ENCODE assay signal across 15 mouse cellular contexts in genomic region chr4:115079821-115080349, GRCm38 (mm10). TPM values are rescaled to one million over a fixed set of nuclear protein-coding genes. Genes with fewer than 3 reads are reported as not detected.
DNase-seq lines count a peak whose midpoint lies in the region; ATAC-seq and TF ChIP-seq lines count a peak whose summit lies in the region.
"Had no signal": no experiment of that assay in that cellular context is flagged by ENCODE, and none has a peak within 500 bp of the region (broad histone marks: within the 10 kb centered on the region; RNA-seq: fewer than 3 reads in every experiment).

No protein-coding gene starts in this region.

- no peaks in the 10 kb centered on the region for H3K27me3 ChIP-seq in lung, embryonic 14.5 days (ENCODE audit: insufficient read depth, low read length)
- H3K27me3 ChIP-seq in forebrain, embryonic 14.5 days (replicated peaks; ENCODE audit: control insufficient read depth, insufficient read depth, low read length), result no peaks in the 10 kb centered on the region
- H3K27me3 ChIP-seq in hindbrain, embryonic 15.5 days, result 0 out of 2 replicates have a peak, but pooled peaks cover 6% of the 10 kb centered on the region
- H3K27me3 ChIP-seq in neural tube, embryonic 13.5 days, result peaks cover 15% of the 10 kb centered on the region
- H3K27me3 ChIP-seq: lung, embryonic 15.5 days had no signal

- no peaks in the 10 kb centered on the region for H3K36me3 ChIP-seq in lung, embryonic 14.5 days (ENCODE audit: insufficient read depth)
- no peaks in the 10 kb centered on the region for H3K36me3 ChIP-seq in forebrain, embryonic 14.5 days (ENCODE audit: control insufficient read depth, insufficient read depth, low read length)
- no peaks in the 10 kb centered on the region for H3K36me3 ChIP-seq in hindbrain, embryonic 15.5 days
- no peaks in the 10 kb centered on the region for H3K36me3 ChIP-seq in neural tube, embryonic 13.5 days
- H3K36me3 ChIP-seq: limb, embryonic 15.5 days; lung, embryonic 15.5 days had no signal

- H3K4me3 ChIP-seq in lung, embryonic 14.5 days (ENCODE audit: low read depth, low read length), result no peak overlapping the region
- H3K4me3 ChIP-seq in forebrain, embryonic 14.5 days (ENCODE audit: low read depth, low read length), result no peak overlapping the region
- no peak overlapping the region for H3K4me3 ChIP-seq in hindbrain, embryonic 15.5 days
- H3K4me3 ChIP-seq in neural tube, embryonic 13.5 days, result no peak overlapping the region
- H3K4me3 ChIP-seq: left cerebral cortex, adult 2 months; limb, embryonic 15.5 days; lung, embryonic 15.5 days had no signal

- H3K9ac ChIP-seq in lung, embryonic 14.5 days, result no peak overlapping the region
- peak overlapping the region; percentile 41; the same call in 1 of the 2 replicates for H3K9ac ChIP-seq in forebrain, embryonic 14.5 days (ENCODE audit: low read length)
- H3K9ac ChIP-seq in hindbrain, embryonic 15.5 days, result no peak overlapping the region
- H3K9ac ChIP-seq in neural tube, embryonic 13.5 days, result peak overlapping the region; percentile 48; the same call in 1 of the 2 replicates
- H3K9ac ChIP-seq: limb, embryonic 15.5 days; lung, embryonic 15.5 days had no signal

- peak overlapping the region; percentile 30; the same call in 1 of the 2 replicates for H3K27ac ChIP-seq in lung, embryonic 14.5 days (ENCODE audit: low read depth)
- H3K27ac ChIP-seq in forebrain, embryonic 14.5 days (ENCODE audit: low read depth, low read length), result 0 out of 2 replicates have a peak overlapping the region, but pooled peaks have one; percentile 62
- H3K27ac ChIP-seq in hindbrain, embryonic 15.5 days (replicated peaks), result no peak overlapping the region
- H3K27ac ChIP-seq in neural tube, embryonic 13.5 days (replicated peaks), result peak overlapping the region; percentile 69; the same call in 1 of the 2 replicates
- H3K27ac ChIP-seq: left cerebral cortex, adult 2 months; limb, embryonic 15.5 days; lung, embryonic 15.5 days had no signal

- no peak for TF ChIP-seq CTCF in lung, embryonic 14.5 days (IDR thresholded peaks at IDR 0.05; ENCODE audit: low read depth)

- no peak for DNase-seq in lung, embryonic 14.5 days
- DNase-seq in lung, postnatal 4 days, result no peak
- no peak for DNase-seq in forebrain, embryonic 14.5 days (ENCODE audit: low spot score)
- DNase-seq in left cerebral cortex, postnatal 14 days (ENCODE audit: low spot score in 2 of 2), result no peak
- no peak for DNase-seq in adrenal gland, adult 8-10 months
- DNase-seq: cerebellum, adult 18-20 months had no signal

- H3K4me2 ChIP-seq in lung, embryonic 14.5 days, result no peak overlapping the region
- H3K4me2 ChIP-seq in forebrain, embryonic 14.5 days (ENCODE audit: low read length), result 0 out of 2 replicates have a peak overlapping the region, but pooled peaks have one; percentile 5
- H3K4me2 ChIP-seq in hindbrain, embryonic 15.5 days, result no peak overlapping the region
- no peak overlapping the region for H3K4me2 ChIP-seq in neural tube, embryonic 13.5 days
- H3K4me2 ChIP-seq: limb, embryonic 15.5 days; lung, embryonic 15.5 days had no signal

- no peaks in the 10 kb centered on the region for H3K4me1 ChIP-seq in lung, embryonic 14.5 days (ENCODE audit: insufficient read depth)
- peaks cover 15% of the 10 kb centered on the region for H3K4me1 ChIP-seq in forebrain, embryonic 14.5 days (ENCODE audit: control insufficient read depth, insufficient read depth, low read length)
- peaks cover 17% of the 10 kb centered on the region for H3K4me1 ChIP-seq in hindbrain, embryonic 15.5 days (replicated peaks)
- H3K4me1 ChIP-seq in neural tube, embryonic 13.5 days (replicated peaks), result peaks cover 20% of the 10 kb centered on the region

- H3K9me3 ChIP-seq in lung, embryonic 14.5 days (ENCODE audit: low read depth, low read length), result no peaks in the 10 kb centered on the region
- H3K9me3 ChIP-seq in forebrain, embryonic 14.5 days (replicated peaks; ENCODE audit: control insufficient read depth, low read length), result no peaks in the 10 kb centered on the region
- no peaks in the 10 kb centered on the region for H3K9me3 ChIP-seq in hindbrain, embryonic 15.5 days
- H3K9me3 ChIP-seq in neural tube, embryonic 13.5 days, result no peaks in the 10 kb centered on the region
- H3K9me3 ChIP-seq: limb, embryonic 15.5 days; lung, embryonic 15.5 days had no signal

- no peak for ATAC-seq in lung, embryonic 14.5 days (ENCODE audit: insufficient read depth)
- no peak for ATAC-seq in forebrain, embryonic 14.5 days
- ATAC-seq in hindbrain, embryonic 15.5 days (ENCODE audit: low FRiP score, low read depth), result 0 out of 2 replicates have a peak, but pooled peaks have one; percentile 11
- ATAC-seq in neural tube, embryonic 13.5 days (ENCODE audit: low read depth), result peak; percentile 10; the same call in 1 of the 2 replicates
- ATAC-seq: activated CD4-positive, CD25-positive, alpha-beta regulatory T cell, adult 4 months had no signal

- WGBS in lung, embryonic 14.5 days, result 20% methylated on average over 5 of the region's 5 CpGs
- WGBS in forebrain, embryonic 14.5 days, result 4% methylated on average over 5 of the region's 5 CpGs
- WGBS in hindbrain, embryonic 15.5 days, result 9% methylated on average over 5 of the region's 5 CpGs
- WGBS in neural tube, embryonic 13.5 days, result 9% methylated on average over 5 of the region's 5 CpGs

- intact Hi-C loops in left cerebral cortex, postnatal 14 days (cut with DNase I), result no loop called here

RNA-seq across cellular contexts. Expression of gene Pdzk1ip1, which starts 8.6 kb away (rescaled TPM):
- 13.3 and 15.0 TPM in 2 replicates for polyA plus RNA-seq in lung, embryonic 14.5 days (2014; fragmentation: Nextera tagmentation; extraction: Ambion mirVana)
- 0.65 and 0.70 TPM in 2 replicates for polyA plus RNA-seq in forebrain, embryonic 14.5 days (2014; fragmentation: Nextera tagmentation; extraction: Ambion mirVana)
- polyA plus RNA-seq in hindbrain, embryonic 15.5 days (2015; fragmentation: Nextera tagmentation; extraction: Ambion mirVana), result 2.7 and 3.7 TPM in 2 replicates
- polyA plus RNA-seq in neural tube, embryonic 13.5 days (2015; fragmentation: Nextera tagmentation; extraction: Ambion mirVana), result 5.7 and 5.8 TPM in 2 replicates
- total RNA-seq in left cerebral cortex, postnatal 14 days (2021), result under 1 TPM in 1 of 2 experiments, not detected in 1; 0.44 TPM
- total RNA-seq in adrenal gland, adult 8-10 months (2022), result 1 to 10 TPM in 2 of 4 experiments, under 1 TPM in 1, not detected in 1; 0.37 to 1.1 (median 1.0) TPM

RNA-seq across cellular contexts. Expression of gene Tal1, which starts 23.7 kb away (rescaled TPM):
- polyA plus RNA-seq in lung, embryonic 14.5 days (2014; fragmentation: Nextera tagmentation; extraction: Ambion mirVana), result 3.3 and 3.4 TPM in 2 replicates
- polyA plus RNA-seq in forebrain, embryonic 14.5 days (2014; fragmentation: Nextera tagmentation; extraction: Ambion mirVana), result 1.0 and 1.1 TPM in 2 replicates
- polyA plus RNA-seq in hindbrain, embryonic 15.5 days (2015; fragmentation: Nextera tagmentation; extraction: Ambion mirVana), result 2.6 and 3.2 TPM in 2 replicates
- 1.9 and 2.0 TPM in 2 replicates for polyA plus RNA-seq in neural tube, embryonic 13.5 days (2015; fragmentation: Nextera tagmentation; extraction: Ambion mirVana)
- total RNA-seq in left cerebral cortex, postnatal 14 days (2021), result 1 to 10 TPM; 2.3 to 2.7 TPM
- 1 to 10 TPM; 1.9 to 4.0 (median 2.6) TPM for total RNA-seq in adrenal gland, adult 8-10 months (2022)
- polyA plus RNA-seq: activated CD4-positive, CD25-positive, alpha-beta regulatory T cell, adult 4 months had no signal

RNA-seq across cellular contexts. Expression of gene Cyp4x1, which starts 54.2 kb away (rescaled TPM):
- polyA plus RNA-seq in lung, embryonic 14.5 days (2014; fragmentation: Nextera tagmentation; extraction: Ambion mirVana), result 0.04 and 0.05 TPM in 2 replicates
- 2.5 and 4.0 TPM in 2 replicates for polyA plus RNA-seq in forebrain, embryonic 14.5 days (2014; fragmentation: Nextera tagmentation; extraction: Ambion mirVana)
- 10.6 and 11.5 TPM in 2 replicates for polyA plus RNA-seq in hindbrain, embryonic 15.5 days (2015; fragmentation: Nextera tagmentation; extraction: Ambion mirVana)
- 5.5 and 7.1 TPM in 2 replicates for polyA plus RNA-seq in neural tube, embryonic 13.5 days (2015; fragmentation: Nextera tagmentation; extraction: Ambion mirVana)
- total RNA-seq in left cerebral cortex, postnatal 14 days (2021), result 10 to 100 TPM; 15.1 to 16.1 TPM
- total RNA-seq in adrenal gland, adult 8-10 months (2022), result not detected
- total RNA-seq: granulocyte monocyte progenitor cell, adult 5-6 weeks; megakaryocyte-erythroid progenitor cell, adult 5-6 weeks had no signal
- polyA plus RNA-seq: activated CD4-positive, CD25-positive, alpha-beta regulatory T cell, adult 4 months; heart, postnatal 0 days; limb, embryonic 15.5 days had no signal

Comparison
In these comparisons a context has a peak if more than half of its experiments do, and no peak if none do; other contexts are left out.
1. ATAC-seq: peak in hindbrain, embryonic 15.5 days (single experiment) and neural tube, embryonic 13.5 days (single experiment); none in lung, embryonic 14.5 days (single experiment) and forebrain, embryonic 14.5 days (single experiment).
2. H3K9ac ChIP-seq: peak in forebrain, embryonic 14.5 days (single experiment) and neural tube, embryonic 13.5 days (single experiment); none in lung, embryonic 14.5 days (single experiment) and hindbrain, embryonic 15.5 days (single experiment).